Comparison of ENCODE assay signal across 8 mouse cellular contexts in genomic region chr17:25133275-25133698, GRCm38 (mm10). TPM values are rescaled to one million over a fixed set of nuclear protein-coding genes. Genes with fewer than 3 reads are reported as not detected.
DNase-seq lines count a peak whose midpoint lies in the region; ATAC-seq and TF ChIP-seq lines count a peak whose summit lies in the region.

TSS of gene Clcn7 (plus strand) at chr17:25133391.

- under 1% methylated on average over 40 of the region's 40 CpGs for WGBS in heart, embryonic 10.5 days
- WGBS in kidney, embryonic 15.5 days, result under 1% methylated on average over 40 of the region's 40 CpGs

- H3K36me3 ChIP-seq in heart, embryonic 10.5 days, result peaks cover 3% of the 10 kb centered on the region; the same call in 1 of the 2 replicates
- H3K36me3 ChIP-seq in kidney, embryonic 15.5 days, result peaks cover 5% of the 10 kb centered on the region; the same call in 1 of the 2 replicates

- no peak for TF ChIP-seq POLR2A in bone marrow macrophage, adult 2 months (IDR thresholded peaks at IDR 0.05; ENCODE audit: borderline replicate concordance, low read depth, low read length)
- TF ChIP-seq POLR2A in embryonic fibroblast, embryonic 13.5 days (IDR thresholded peaks at IDR 0.05; ENCODE audit: low read depth, low read length), result peak; percentile 86

- ATAC-seq in kidney, embryonic 15.5 days (replicated peaks; ENCODE audit: low FRiP score), result peak; percentile 94
- ATAC-seq in monocyte, adult 5-6 weeks (replicated peaks; ENCODE audit: insufficient number of reproducible peaks, low FRiP score, low TSS enrichment, poor library complexity, severe bottlenecking), result peak; percentile 97

- no peaks in the 10 kb centered on the region for H3K27me3 ChIP-seq in heart, embryonic 10.5 days (ENCODE audit: insufficient read depth, poor library complexity, severe bottlenecking)
- H3K27me3 ChIP-seq in kidney, embryonic 15.5 days, result no peaks in the 10 kb centered on the region

- H3K4me1 ChIP-seq in bone marrow macrophage, adult 2 months (ENCODE audit: control insufficient read depth, insufficient read depth, low read length), result peaks cover 24% of the 10 kb centered on the region
- H3K4me1 ChIP-seq in embryonic fibroblast, embryonic 13.5 days (ENCODE audit: control insufficient read depth, insufficient read depth, low read length), result peaks cover 7% of the 10 kb centered on the region
- H3K4me1 ChIP-seq in heart, embryonic 10.5 days, result peaks cover 12% of the 10 kb centered on the region
- H3K4me1 ChIP-seq in kidney, embryonic 15.5 days, result peaks cover 15% of the 10 kb centered on the region

- TF ChIP-seq CTCF in bone marrow macrophage, adult 2 months (IDR thresholded peaks at IDR 0.05; ENCODE audit: low read depth, low read length), result no peak
- TF ChIP-seq CTCF in embryonic fibroblast, embryonic 13.5 days (IDR thresholded peaks at IDR 0.05; ENCODE audit: borderline replicate concordance, insufficient read depth, low read length), result no peak

- no peaks in the 10 kb centered on the region for H3K9me3 ChIP-seq in heart, embryonic 10.5 days
- no peaks in the 10 kb centered on the region for H3K9me3 ChIP-seq in kidney, embryonic 15.5 days (replicated peaks)

- peak within 1 kb of the TSS; percentile 76 for H3K4me2 ChIP-seq in kidney, embryonic 15.5 days

- peak within 1 kb of the TSS; percentile 86 for H3K9ac ChIP-seq in kidney, embryonic 15.5 days

- peak; percentile 93 for DNase-seq in A20 (ENCODE audit: low read depth, low spot score)
- DNase-seq in heart, embryonic 10.5 days (ENCODE audit: low spot score), result peak; percentile 97
- DNase-seq in liver, result peak; percentile 92
- DNase-seq in spleen, postnatal 4 days (ENCODE audit: low spot score in 2 of 2), result peak; percentile 90 to 95

- peak within 1 kb of the TSS; percentile 88 for H3K27ac ChIP-seq in bone marrow macrophage, adult 2 months (ENCODE audit: insufficient read depth, low read depth, low read length)
- H3K27ac ChIP-seq in embryonic fibroblast, embryonic 13.5 days (ENCODE audit: insufficient read depth, low read length), result no peak within 1 kb of the TSS
- peak within 1 kb of the TSS; percentile 87 for H3K27ac ChIP-seq in heart, embryonic 10.5 days
- 0 out of 2 replicates have a peak within 1 kb of the TSS, but pooled peaks have one; percentile 35 for H3K27ac ChIP-seq in kidney, embryonic 15.5 days

- peak within 1 kb of the TSS; percentile 98 for H3K4me3 ChIP-seq in bone marrow macrophage, adult 2 months (ENCODE audit: insufficient read depth, low read length)
- peak within 1 kb of the TSS; percentile 98 for H3K4me3 ChIP-seq in embryonic fibroblast, embryonic 13.5 days (ENCODE audit: insufficient read depth, low read length)
- H3K4me3 ChIP-seq in heart, embryonic 10.5 days, result peak within 1 kb of the TSS; percentile 94
- H3K4me3 ChIP-seq in kidney, embryonic 15.5 days (replicated peaks), result peak within 1 kb of the TSS; percentile 100

RNA-seq across cellular contexts. Expression of gene Clcn7, which starts in this region (rescaled TPM):
- 86.1 and 89.4 TPM in 2 replicates for polyA plus RNA-seq in bone marrow macrophage, adult 2 months (2012; ENCODE audit: insufficient read depth, insufficient read length, missing spikeins)
- polyA plus RNA-seq in embryonic fibroblast, embryonic 13.5 days (2011; ENCODE audit: insufficient read length, low read depth, missing spikeins), result 35.8 and 36.2 TPM in 2 replicates
- polyA plus RNA-seq in heart, embryonic 10.5 days (2016; fragmentation: Nextera tagmentation; extraction: Ambion mirVana), result 20.5 and 21.7 TPM in 2 replicates
- polyA plus RNA-seq in kidney, embryonic 15.5 days (2015; fragmentation: Nextera tagmentation; extraction: Ambion mirVana), result 20.7 and 24.6 TPM in 2 replicates
- total RNA-seq in monocyte, adult 5-6 weeks (2017), result 16.3 to 21.8 TPM (median 20.8 TPM) in 3 replicates
